Mouse (Mus musculus) lung, adult 2 months (tissue): ENCODE measurements around the gene Dact2. TPM values are rescaled to one million over a fixed set of nuclear protein-coding genes. Genes with fewer than 3 reads are reported as not detected.

Source experiments
- DNase-seq: peaks from one replicate; pipeline ENCODE4 v3.0.0; 2022
- H3K4me1 ChIP-seq: fragments of 200-500 bp; 2 replicates; pipeline ENCODE4 v1.6.1; 2011; ENCODE audit warnings: low read length; ENCODE audit not compliant: control insufficient read depth, insufficient read depth
- H3K4me3 ChIP-seq: fragments of 200-500 bp; replicated peaks from 2 replicates; pipeline ENCODE3; 2011; ENCODE audit warnings: low read depth, mild to moderate bottlenecking, control low read depth, low read length; ENCODE audit errors: extremely low read depth
- CTCF ChIP-seq: fragments of 200-500 bp; IDR thresholded peaks from 2 replicates; pipeline ENCODE4 v1.5.1; 2011; ENCODE audit warnings: mild to moderate bottlenecking, low read length, control low read depth; ENCODE audit not compliant: insufficient read depth
- POLR2A ChIP-seq: fragments of 200-500 bp; IDR thresholded peaks from 2 replicates; pipeline ENCODE4 v1.6.1; 2011; ENCODE audit warnings: low read depth, mild to moderate bottlenecking, control low read depth, low read length, borderline replicate concordance; ENCODE audit errors: extremely low read depth
- WGBS: fragments of 180-500 bp; shearing (Covaris S2); methylation state at CpG from one replicate; pipeline ENCODE4 v1.1.7; 2018; 5-methylcytosine and 5-hydroxymethylcytosine counted together
- polyA plus RNA-seq: library from polyadenylated mRNA; depleted of rRNA; stranded (reverse); fragments of >200 nt; gene quantifications from 2 replicates; pipeline ENCODE4 v1.2.3, GENCODE M21; 2012; rRNA removed

The Dact2 gene
- polyA plus RNA-seq, 1 experiment: 3.0 TPM

DNA sequence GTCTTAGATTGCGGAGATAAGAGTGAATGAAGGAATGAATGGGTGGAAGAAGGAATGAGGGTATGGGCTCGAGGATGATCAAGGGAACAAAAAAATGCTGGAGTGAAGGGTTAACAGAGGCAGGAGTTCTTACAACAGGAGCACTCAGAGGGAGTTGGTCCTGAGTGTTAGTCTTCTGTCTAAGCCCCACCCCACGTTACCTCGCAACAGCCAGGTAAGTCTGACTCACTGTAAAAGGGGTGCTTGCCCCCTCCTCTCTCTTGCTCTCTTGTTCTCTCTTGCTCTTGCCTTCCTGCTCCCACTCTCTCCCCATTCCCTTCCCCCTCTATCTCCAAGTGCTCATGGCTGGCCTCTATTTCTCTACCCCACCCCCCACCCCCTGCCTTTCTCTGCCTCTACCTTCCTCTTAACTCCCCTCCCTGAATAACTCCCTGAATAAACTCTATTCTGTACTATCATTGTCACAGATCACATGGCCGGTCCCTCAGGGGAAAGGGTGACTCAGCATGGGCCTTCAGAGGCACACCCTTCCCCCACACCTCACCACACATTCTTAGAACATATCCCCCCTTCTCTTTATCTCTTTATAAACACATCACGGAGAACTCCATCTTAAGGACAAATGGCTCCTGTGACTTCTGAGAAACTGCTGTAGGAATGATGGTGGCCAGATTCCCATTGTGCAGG lies 37.2 kb downstream of the Dact2 start:
- TF ChIP-seq CTCF (no peak), POLR2A (no peak)
- Histone ChIP-seq H3K4me3 (no peak overlapping the region), H3K4me1 (no peaks in the 10 kb centered on the region)
- no peak for DNase-seq
- 47% methylated on average over 6 of the region's 6 CpGs for WGBS

DNA sequence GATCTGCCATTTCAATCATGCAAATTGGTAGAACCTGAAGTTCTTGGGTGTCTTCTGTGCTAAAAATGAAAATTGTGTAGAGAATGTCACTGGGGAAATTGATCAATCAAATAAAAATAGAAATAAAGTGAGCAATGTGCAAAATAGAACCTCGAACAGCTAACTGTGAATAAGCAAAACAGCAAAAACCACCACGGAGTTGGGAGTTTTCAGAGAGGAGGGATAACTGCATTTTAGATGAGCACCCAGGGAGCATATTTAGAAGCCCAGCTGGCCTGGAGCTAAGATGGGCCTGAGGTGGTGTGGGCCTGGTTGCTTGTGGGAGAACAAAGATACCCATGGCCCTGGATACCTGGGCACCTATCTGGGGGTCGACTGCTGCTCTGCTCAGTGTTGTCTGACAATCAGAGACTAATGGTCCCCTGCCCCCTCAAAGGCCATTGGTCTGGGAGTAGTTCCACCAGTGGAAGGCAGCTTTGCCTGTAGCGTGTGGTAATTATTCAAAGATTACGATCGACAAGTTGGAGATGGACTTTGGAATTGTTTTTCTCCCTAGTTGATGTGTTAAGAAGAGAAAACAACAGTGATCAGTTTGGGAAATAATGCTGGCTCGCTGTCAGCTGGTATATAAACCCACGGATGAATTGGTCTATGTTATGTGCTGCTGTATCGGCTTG lies 38.0 kb downstream of the Dact2 start:
- Histone ChIP-seq H3K4me1 (no peaks in the 10 kb centered on the region), H3K4me3 (no peak overlapping the region)
- no peak for TF ChIP-seq CTCF
- no peak for TF ChIP-seq POLR2A
- WGBS: 55% methylated on average over 9 of the region's 9 CpGs
- no peak for DNase-seq

DNA sequence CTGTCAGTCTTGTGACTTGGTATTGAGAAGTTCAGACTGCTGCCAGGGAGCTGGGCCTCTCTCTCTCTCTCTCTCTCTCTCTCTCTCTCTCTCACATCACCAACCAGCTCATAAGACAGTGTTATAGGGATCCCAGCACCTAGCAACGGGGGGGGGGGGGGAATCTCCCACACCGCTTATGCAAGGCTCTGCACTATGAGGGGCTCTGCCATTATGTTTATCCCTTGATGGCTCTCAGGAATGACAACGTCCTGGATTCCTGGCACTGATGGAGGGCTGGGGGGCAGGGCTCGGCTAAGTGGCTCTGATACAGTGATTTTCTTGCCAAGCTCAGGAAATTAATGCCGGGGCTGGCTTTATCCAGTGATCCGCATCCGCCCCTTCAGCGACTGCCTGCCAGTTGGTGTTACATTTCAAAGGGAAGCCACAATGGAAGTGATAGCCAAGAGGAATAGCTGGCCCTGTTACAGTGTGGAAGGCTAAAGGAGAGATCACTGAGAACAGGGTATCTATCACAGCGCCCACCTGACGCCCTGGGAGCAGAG lies 38.7 kb downstream of the Dact2 start:
- no peak for DNase-seq
- no peak for TF ChIP-seq CTCF
- no peak for TF ChIP-seq POLR2A
- H3K4me3 ChIP-seq: no peak overlapping the region
- 11% methylated on average over 10 of the region's 10 CpGs for WGBS
- H3K4me1 ChIP-seq: no peaks in the 10 kb centered on the region

DNA sequence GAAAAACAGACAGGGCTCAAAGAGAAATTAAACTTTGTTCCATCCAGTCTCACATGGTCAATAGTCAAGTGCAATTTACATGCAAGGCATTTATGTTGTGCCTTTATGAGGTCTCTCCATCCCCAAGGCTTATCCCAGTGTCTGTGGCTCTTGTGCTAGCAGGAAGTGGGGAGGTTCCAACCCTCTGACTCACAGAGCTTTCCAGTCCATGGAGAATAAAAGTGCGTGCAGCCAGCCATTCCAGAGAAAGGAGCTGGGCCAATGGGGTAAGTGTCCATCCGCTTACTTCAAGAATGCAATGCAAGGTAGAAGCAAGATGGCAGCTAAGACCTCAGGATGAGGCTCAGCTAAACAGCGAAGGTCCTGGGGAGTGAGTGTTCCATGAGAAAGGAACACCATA lies 43.3 kb downstream of the Dact2 start:
- Histone ChIP-seq H3K4me1 (no peaks in the 10 kb centered on the region), H3K4me3 (no peak overlapping the region)
- TF ChIP-seq CTCF: no peak
- TF ChIP-seq POLR2A: no peak
- WGBS: 87% methylated on average over 3 of the region's 3 CpGs
- DNase-seq: no peak

DNA sequence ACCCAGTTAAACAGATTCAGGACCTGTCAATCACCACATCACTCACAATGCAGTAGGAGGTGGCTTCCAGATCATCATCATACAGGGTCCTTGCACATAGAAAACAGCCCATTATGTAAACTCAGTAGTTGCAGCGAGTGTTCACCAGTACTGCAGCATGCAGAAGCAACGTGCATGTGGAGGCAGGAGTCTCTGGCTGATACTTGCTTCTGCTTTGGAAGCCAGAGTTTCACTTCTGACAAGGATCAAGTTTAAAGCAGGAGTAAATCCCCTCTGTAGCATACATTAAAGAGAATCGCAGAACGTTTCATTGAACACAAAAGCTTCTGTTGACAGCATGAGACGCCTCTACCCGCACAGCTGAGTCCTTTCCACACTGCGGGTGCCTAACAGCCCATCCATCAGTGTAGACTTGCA lies 46.3 kb downstream of the Dact2 start:
- DNase-seq: no peak
- Histone ChIP-seq H3K4me1 (no peaks in the 10 kb centered on the region), H3K4me3 (no peak overlapping the region)
- TF ChIP-seq POLR2A (no peak), CTCF (no peak)
- 35% methylated on average over 7 of the region's 7 CpGs for whole genome bisulfite sequencing

Other genes starting within 250 kb of the Dact2 start
- not detected in 2 replicates for gene Gm7356, start 200.6 kb downstream of the Dact2 start, polyA plus RNA-seq
- gene Gm7358, start 144.8 kb downstream of the Dact2 start, polyA plus RNA-seq: not detected in 2 replicates
- 21.9 and 24.1 TPM in 2 replicates for gene Smoc2, start 75.2 kb upstream of the Dact2 start, polyA plus RNA-seq